Mouse (Mus musculus) neural tube, embryonic 15.5 days (tissue): ENCODE measurements around the gene Zyx. TPM values are rescaled to one million over a fixed set of nuclear protein-coding genes. Genes with fewer than 3 reads are reported as not detected.

Experiments used
- ATAC-seq: fragments of 200-750 bp; cut with Nextera tagmentation; 2 replicates; pipeline ENCODE4 v1.8.0; 2017; ENCODE audit warnings: mild to moderate bottlenecking, moderate TSS enrichment, moderate library complexity; ENCODE audit not compliant: low FRiP score
- H3K27ac ChIP-seq: fragments of 300-500 bp; sonication (generic); replicated peaks from 2 replicates; pipeline ENCODE4 v1.5.1; 2015; ENCODE audit warnings: mild to moderate bottlenecking, inconsistent platforms
- H3K27me3 ChIP-seq: fragments of 300-500 bp; sonication (generic); replicated peaks from 2 replicates; pipeline ENCODE4 v1.6.1; 2015; ENCODE audit warnings: inconsistent platforms
- H3K36me3 ChIP-seq: fragments of 300-500 bp; sonication (generic); 2 replicates; pipeline ENCODE4 v1.6.1; 2015; ENCODE audit warnings: inconsistent platforms
- H3K4me1 ChIP-seq: fragments of 300-500 bp; sonication (generic); 2 replicates; pipeline ENCODE4 v1.6.1; 2015; ENCODE audit warnings: inconsistent platforms
- H3K4me2 ChIP-seq: fragments of 300-500 bp; sonication (generic); 2 replicates; pipeline ENCODE4 v1.6.1; 2015; ENCODE audit warnings: inconsistent platforms, mild to moderate bottlenecking, moderate library complexity
- H3K4me3 ChIP-seq: fragments of 300-500 bp; sonication (generic); replicated peaks from 2 replicates; pipeline ENCODE4 v1.5.1; 2015; ENCODE audit warnings: mild to moderate bottlenecking, inconsistent platforms
- H3K9ac ChIP-seq: fragments of 300-500 bp; sonication (generic); replicated peaks from 2 replicates; pipeline ENCODE4 v1.6.1; 2015; ENCODE audit warnings: mild to moderate bottlenecking, inconsistent platforms
- H3K9me3 ChIP-seq: fragments of 300-500 bp; sonication (generic); replicated peaks from 2 replicates; pipeline ENCODE4 v1.6.1; 2016; ENCODE audit warnings: inconsistent platforms
- WGBS: fragments of 180-500 bp; shearing (Covaris S2); methylation state at CpG from one replicate; pipeline ENCODE4 v1.1.7; 2015; ENCODE audit warnings: mixed read lengths; 5-methylcytosine and 5-hydroxymethylcytosine counted together
- polyA plus RNA-seq: library from polyadenylated mRNA; unstranded; fragments of >200 nt; fragmentation: Nextera tagmentation; extraction: Ambion mirVana; gene quantifications from 2 replicates; pipeline ENCODE4 v1.2.1, GENCODE M21; 2015

Gene Zyx
- polyA plus RNA-seq, 1 experiment from 2014 or later, result 60.0 TPM

DNA sequence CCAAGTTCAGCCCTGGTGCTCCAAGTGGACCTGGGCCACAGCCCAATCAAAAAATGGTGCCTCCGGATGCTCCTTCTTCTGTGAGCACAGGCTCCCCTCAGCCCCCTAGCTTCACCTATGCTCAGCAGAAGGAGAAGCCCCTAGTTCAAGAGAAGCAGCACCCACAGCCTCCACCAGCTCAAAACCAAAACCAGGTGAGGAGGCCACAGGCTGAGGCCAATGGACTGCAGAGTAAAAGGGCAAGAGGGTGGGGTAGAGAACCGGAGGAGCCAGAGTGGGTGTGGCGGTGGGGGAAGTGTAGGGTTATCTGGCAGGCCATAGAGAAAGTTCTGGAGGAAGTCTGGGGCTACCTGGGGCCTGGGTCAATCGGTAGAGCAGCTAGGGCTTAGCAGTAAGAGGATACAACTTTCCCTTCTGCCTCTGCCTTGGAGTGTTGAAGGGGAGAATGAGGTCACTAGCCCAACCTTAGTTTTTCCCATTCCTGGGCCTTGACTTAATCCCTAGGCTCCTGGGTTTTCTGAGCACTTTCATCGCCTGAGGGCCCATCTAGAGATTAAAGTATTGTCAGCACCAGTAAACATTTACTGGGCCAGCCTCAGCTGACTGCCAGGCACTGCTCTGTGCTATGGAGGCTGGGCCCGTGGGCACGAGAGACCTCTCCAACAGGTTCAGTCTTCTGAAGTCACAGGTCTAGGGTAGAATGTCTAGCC is 2.5 kb downstream of the Zyx start:
- peaks cover 52% of the 10 kb centered on the region for H3K4me1 ChIP-seq
- ATAC-seq, result no peak
- H3K9ac ChIP-seq, result no peak overlapping the region; the same call in 1 of the 2 replicates
- no peak overlapping the region for H3K4me3 ChIP-seq
- H3K36me3 ChIP-seq, result peaks cover 24% of the 10 kb centered on the region
- H3K27me3 ChIP-seq, result no peaks in the 10 kb centered on the region
- 84% methylated on average over 7 of the region's 7 CpGs for WGBS
- H3K4me2 ChIP-seq, result peak overlapping the region; percentile 77
- H3K9me3 ChIP-seq, result no peaks in the 10 kb centered on the region
- H3K27ac ChIP-seq, result no peak overlapping the region

GRCm38 (mm10) chr6:42352486-42352846 is 3.0 kb downstream of the Zyx start:
- H3K36me3 ChIP-seq, result peaks cover 30% of the 10 kb centered on the region
- WGBS, result 96% methylated on average over 1 of the region's 1 CpGs
- H3K4me1 ChIP-seq, result peaks cover 52% of the 10 kb centered on the region
- no peak overlapping the region for H3K9ac ChIP-seq
- no peak overlapping the region for H3K4me3 ChIP-seq
- no peak overlapping the region for H3K4me2 ChIP-seq
- no peaks in the 10 kb centered on the region for H3K9me3 ChIP-seq
- no peaks in the 10 kb centered on the region for H3K27me3 ChIP-seq
- no peak for ATAC-seq
- no peak overlapping the region for H3K27ac ChIP-seq

GRCm38 (mm10) chr6:42353180-42353579 is 3.8 kb downstream of the Zyx start:
- 84% methylated on average over 8 of the region's 8 CpGs for WGBS
- Histone ChIP-seq H3K4me1 (peaks cover 51% of the 10 kb centered on the region), H3K4me2 (no peak overlapping the region), H3K4me3 (no peak overlapping the region), H3K36me3 (peaks cover 37% of the 10 kb centered on the region), H3K27ac (no peak overlapping the region), H3K9me3 (no peaks in the 10 kb centered on the region), H3K27me3 (no peaks in the 10 kb centered on the region), H3K9ac (no peak overlapping the region)
- no peak for ATAC-seq

DNA sequence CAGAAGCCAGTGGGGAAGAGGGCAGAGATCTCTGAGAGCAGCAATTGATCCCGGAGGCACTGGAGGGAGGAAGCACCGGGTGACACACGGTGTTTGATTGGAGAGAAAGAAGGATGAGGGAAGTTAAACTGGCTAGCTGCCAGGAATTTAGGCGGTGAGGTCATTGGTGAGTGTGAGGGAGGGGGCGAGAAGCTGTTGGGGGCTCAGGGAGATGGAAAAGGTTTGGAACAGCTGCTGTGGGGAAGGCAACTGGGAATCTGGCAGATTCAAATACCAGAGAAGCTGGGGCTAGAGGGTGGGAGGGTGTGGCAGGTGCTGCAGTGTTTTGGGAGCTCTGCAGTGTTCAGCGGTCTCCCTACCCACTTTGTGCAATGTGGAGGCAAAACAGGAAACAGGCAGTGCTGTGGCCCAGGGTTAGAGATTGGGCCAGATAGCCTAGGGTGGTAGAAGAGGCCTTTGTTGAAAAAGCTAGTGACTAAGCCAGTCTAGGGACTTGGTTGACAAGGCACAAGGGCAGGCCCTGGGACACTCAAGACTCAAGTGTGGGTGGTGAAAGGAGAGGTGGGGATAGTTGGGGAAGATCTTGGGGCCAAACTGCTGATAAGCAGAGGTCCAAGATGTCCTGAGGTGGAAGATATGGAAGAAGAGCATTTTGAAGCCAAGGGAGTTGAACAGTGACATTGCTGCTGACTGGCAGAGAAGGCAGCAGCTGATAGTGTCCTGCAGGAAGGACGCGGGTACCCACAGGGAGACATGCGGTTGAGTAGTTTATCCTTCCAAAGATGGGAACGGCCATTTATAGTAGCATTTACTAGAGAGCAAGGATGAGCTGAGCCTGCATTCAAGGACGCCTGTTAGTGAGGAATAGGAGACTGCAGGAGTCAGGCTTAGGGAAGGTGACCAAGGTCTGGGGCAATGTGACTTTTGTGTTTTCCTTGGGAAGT is 4.9 kb downstream of the Zyx start:
- Histone ChIP-seq H3K9me3 (no peaks in the 10 kb centered on the region), H3K4me2 (peak overlapping the region; percentile 7; the same call in 1 of the 2 replicates), H3K4me1 (peaks cover 40% of the 10 kb centered on the region), H3K36me3 (peaks cover 47% of the 10 kb centered on the region), H3K4me3 (no peak overlapping the region), H3K9ac (no peak overlapping the region), H3K27me3 (no peaks in the 10 kb centered on the region), H3K27ac (no peak overlapping the region)
- ATAC-seq, result no peak
- WGBS, result 58% methylated on average over 11 of the region's 11 CpGs

- Histone ChIP-seq H3K27ac (no peak overlapping the region), H3K27me3 (no peaks in the 10 kb centered on the region), H3K4me1 (peaks cover 40% of the 10 kb centered on the region), H3K36me3 (peaks cover 57% of the 10 kb centered on the region), H3K4me3 (no peak overlapping the region), H3K9ac (no peak overlapping the region), H3K4me2 (no peak overlapping the region), H3K9me3 (no peaks in the 10 kb centered on the region)
- 97% methylated on average over 6 of the region's 6 CpGs for WGBS
- no peak for ATAC-seq
These were observed 5.9 kb downstream of the Zyx start for GRCm38 (mm10) chr6:42355366-42355765.

GRCm38 (mm10) chr6:42355794-42356600 is 6.6 kb downstream of the Zyx start:
- no peak overlapping the region for H3K27ac ChIP-seq
- H3K9ac ChIP-seq, result no peak overlapping the region
- no peaks in the 10 kb centered on the region for H3K9me3 ChIP-seq
- WGBS, result 91% methylated on average over 13 of the region's 13 CpGs
- peaks cover 60% of the 10 kb centered on the region for H3K36me3 ChIP-seq
- H3K4me1 ChIP-seq, result peaks cover 34% of the 10 kb centered on the region
- H3K4me3 ChIP-seq, result no peak overlapping the region
- no peak for ATAC-seq
- H3K4me2 ChIP-seq, result no peak overlapping the region
- no peaks in the 10 kb centered on the region for H3K27me3 ChIP-seq

DNA sequence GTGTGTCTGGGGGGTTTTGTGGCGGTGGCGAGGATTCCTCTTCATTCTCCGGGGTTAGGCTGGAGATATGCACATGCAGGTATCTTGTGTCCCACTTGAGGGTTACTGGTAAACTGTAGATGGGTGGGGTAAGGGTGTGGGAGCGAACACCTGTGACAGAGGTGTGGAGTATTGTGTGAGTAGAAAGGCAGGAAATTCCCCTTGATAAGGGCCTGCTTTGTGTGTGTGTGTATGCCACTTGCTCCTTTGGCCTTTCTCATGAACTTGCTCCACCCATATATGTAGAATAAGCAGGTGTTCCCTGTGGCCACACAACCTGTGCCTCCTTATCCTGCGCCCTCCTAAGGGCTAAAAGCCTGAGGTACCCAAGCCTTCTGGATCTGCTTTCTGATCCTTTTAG is 7.5 kb downstream of the Zyx start:
- ATAC-seq, result no peak
- Histone ChIP-seq H3K36me3 (peaks cover 56% of the 10 kb centered on the region), H3K4me2 (no peak overlapping the region), H3K4me3 (no peak overlapping the region), H3K27me3 (no peaks in the 10 kb centered on the region), H3K4me1 (peaks cover 25% of the 10 kb centered on the region), H3K9ac (no peak overlapping the region), H3K27ac (no peak overlapping the region), H3K9me3 (no peaks in the 10 kb centered on the region)
- WGBS, result 95% methylated on average over 5 of the region's 5 CpGs

GRCm38 (mm10) chr6:42357901-42358300 is 8.5 kb downstream of the Zyx start:
- WGBS, result 39% methylated on average over 6 of the region's 6 CpGs
- Histone ChIP-seq H3K36me3 (peaks cover 49% of the 10 kb centered on the region), H3K9me3 (no peaks in the 10 kb centered on the region), H3K27me3 (no peaks in the 10 kb centered on the region), H3K4me1 (peaks cover 21% of the 10 kb centered on the region), H3K4me3 (no peak overlapping the region), H3K9ac (no peak overlapping the region), H3K4me2 (no peak overlapping the region), H3K27ac (no peak overlapping the region)
- no peak for ATAC-seq

DNA sequence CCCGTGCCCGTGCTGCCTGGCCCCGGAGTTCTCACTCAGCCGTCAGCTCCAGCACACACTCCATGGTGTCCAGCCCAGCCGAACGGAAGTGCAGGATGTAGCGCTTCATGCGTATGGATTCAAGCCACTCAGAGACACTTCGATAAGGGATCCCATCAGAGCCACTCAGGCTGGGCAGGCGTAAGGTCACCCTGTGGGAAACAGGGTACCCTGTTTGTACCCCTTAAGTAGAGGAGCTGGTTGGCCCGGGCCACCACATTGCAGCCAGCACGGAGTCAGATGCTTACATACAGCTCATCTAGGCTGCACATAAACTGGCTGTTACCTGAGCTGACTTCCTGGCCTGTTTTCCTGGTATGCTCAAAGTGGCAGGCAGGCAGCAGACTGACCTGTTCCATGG is 9.5 kb downstream of the Zyx start:
- Histone ChIP-seq H3K4me1 (peaks cover 12% of the 10 kb centered on the region), H3K9ac (no peak overlapping the region), H3K36me3 (peaks cover 49% of the 10 kb centered on the region), H3K27ac (no peak overlapping the region), H3K9me3 (no peaks in the 10 kb centered on the region), H3K27me3 (no peaks in the 10 kb centered on the region), H3K4me3 (no peak overlapping the region), H3K4me2 (no peak overlapping the region)
- 92% methylated on average over 12 of the region's 12 CpGs for WGBS
- no peak for ATAC-seq

GRCm38 (mm10) chr6:42359364-42360147 is 10.1 kb downstream of the Zyx start:
- ATAC-seq, result no peak
- H3K4me3 ChIP-seq, result no peak overlapping the region
- no peaks in the 10 kb centered on the region for H3K9me3 ChIP-seq
- H3K27me3 ChIP-seq, result no peaks in the 10 kb centered on the region
- H3K4me2 ChIP-seq, result no peak overlapping the region
- H3K36me3 ChIP-seq, result peaks cover 49% of the 10 kb centered on the region
- no peak overlapping the region for H3K9ac ChIP-seq
- no peak overlapping the region for H3K27ac ChIP-seq
- peaks cover 6% of the 10 kb centered on the region for H3K4me1 ChIP-seq
- WGBS, result 74% methylated on average over 9 of the region's 9 CpGs
